Mouse (Mus musculus) liver, embryonic 15.5 days (tissue): ENCODE results near the gene Ccdc12. TPM values are rescaled to one million over a fixed set of nuclear protein-coding genes. Genes with fewer than 3 reads are reported as not detected.

Experiments used
- ATAC-seq: fragments of 200-750 bp; cut with Nextera tagmentation; 2 replicates; pipeline ENCODE4 v1.8.0; 2017; ENCODE audit warnings: moderate number of reproducible peaks, mild to moderate bottlenecking, moderate library complexity; ENCODE audit not compliant: insufficient read depth
- H3K27ac ChIP-seq: fragments of 300-500 bp; sonication (generic); replicated peaks from 2 replicates; pipeline ENCODE4 v1.5.1; 2015; ENCODE audit warnings: mild to moderate bottlenecking, inconsistent platforms
- H3K27me3 ChIP-seq: fragments of 300-500 bp; sonication (generic); 2 replicates; pipeline ENCODE4 v1.6.1; 2015; ENCODE audit warnings: mild to moderate bottlenecking, inconsistent platforms
- H3K36me3 ChIP-seq: fragments of 300-500 bp; sonication (generic); replicated peaks from 2 replicates; pipeline ENCODE4 v1.6.1; 2015; ENCODE audit warnings: moderate library complexity, mild to moderate bottlenecking, inconsistent platforms
- H3K4me1 ChIP-seq: fragments of 300-500 bp; sonication (generic); replicated peaks from 2 replicates; pipeline ENCODE4 v1.6.1; 2015; ENCODE audit warnings: inconsistent platforms
- H3K4me2 ChIP-seq: fragments of 300-500 bp; sonication (generic); 2 replicates; pipeline ENCODE4 v1.6.1; 2015; ENCODE audit warnings: moderate library complexity, mild to moderate bottlenecking, inconsistent platforms
- H3K4me3 ChIP-seq: fragments of 300-500 bp; sonication (generic); replicated peaks from 2 replicates; pipeline ENCODE4 v1.5.1; 2015; ENCODE audit warnings: mild to moderate bottlenecking, inconsistent platforms
- H3K9ac ChIP-seq: fragments of 300-500 bp; sonication (generic); 2 replicates; pipeline ENCODE4 v1.6.1; 2015; ENCODE audit warnings: moderate library complexity, mild to moderate bottlenecking, inconsistent platforms
- H3K9me3 ChIP-seq: fragments of 300-500 bp; sonication (generic); replicated peaks from 2 replicates; pipeline ENCODE4 v1.6.1; 2016; ENCODE audit warnings: inconsistent platforms
- WGBS: fragments of 180-500 bp; shearing (Covaris S2); methylation state at CpG from one replicate; pipeline ENCODE4 v1.1.7; 2015; ENCODE audit warnings: mixed read lengths; ENCODE audit not compliant: insufficient replicate concordance; 5-methylcytosine and 5-hydroxymethylcytosine counted together
- polyA plus RNA-seq: library from polyadenylated mRNA; unstranded; fragments of >200 nt; fragmentation: Nextera tagmentation; extraction: Ambion mirVana; gene quantifications from 2 replicates; pipeline ENCODE4 v1.2.1, GENCODE M21; 2015

Ccdc12 gene
- polyA plus RNA-seq, 1 experiment from 2014 or later = 60.9 TPM

GRCm38 (mm10) chr9:110711532-110711931, 55.2 kb downstream of the Ccdc12 start:
- Histone ChIP-seq H3K4me3 (no peak overlapping the region), H3K9me3 (no peaks in the 10 kb centered on the region), H3K4me1 (peaks cover 14% of the 10 kb centered on the region), H3K27me3 (no peaks in the 10 kb centered on the region), H3K4me2 (no peak overlapping the region), H3K27ac (no peak overlapping the region), H3K9ac (no peak overlapping the region), H3K36me3 (peaks cover 27% of the 10 kb centered on the region)
- no peak for ATAC-seq
- whole genome bisulfite sequencing = 61% methylated on average over 1 of the region's 1 CpGs

DNA sequence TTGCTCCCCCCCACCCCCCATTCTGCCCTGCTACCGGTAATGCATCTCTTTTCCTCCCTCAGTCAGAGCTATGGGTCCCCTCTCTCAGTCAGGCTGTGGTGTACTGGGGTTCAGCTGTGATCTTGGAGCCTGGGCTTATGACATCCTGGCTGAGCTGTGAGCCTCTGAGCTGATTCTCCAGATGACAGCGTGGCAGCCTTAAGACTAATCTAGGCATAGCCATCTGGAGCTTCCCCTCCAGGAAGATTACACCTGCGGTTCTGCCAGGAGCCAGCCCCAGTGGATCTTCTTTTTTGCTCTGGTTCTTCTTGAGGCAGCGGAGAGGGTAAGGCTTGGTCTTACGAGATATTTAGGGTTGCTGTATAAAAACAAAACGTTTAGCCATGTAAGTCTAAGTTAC, 55.7 kb downstream of the Ccdc12 start:
- peaks cover 27% of the 10 kb centered on the region for H3K36me3 ChIP-seq

DNA sequence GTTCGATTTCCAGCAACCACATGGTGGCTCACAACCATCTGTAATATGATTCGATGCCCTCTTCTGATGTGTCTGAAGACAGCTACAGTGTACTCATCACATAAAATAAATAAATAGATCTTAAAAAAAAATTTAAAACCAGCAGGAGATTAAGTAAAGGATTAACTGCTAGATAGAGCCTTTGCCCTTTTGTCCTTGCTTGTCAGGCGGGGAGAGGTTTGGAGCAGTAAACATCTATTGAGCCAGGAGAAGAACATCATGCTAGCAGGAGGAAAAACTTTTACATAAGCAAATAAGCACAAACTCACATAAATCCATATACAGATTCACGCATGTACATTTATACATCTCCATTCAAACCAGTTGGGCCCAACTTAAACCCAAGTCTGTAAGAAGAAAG, 56.2 kb downstream of the Ccdc12 start:
- peaks cover 27% of the 10 kb centered on the region for H3K36me3 ChIP-seq
- WGBS = 76% methylated on average over 4 of the region's 4 CpGs
- H3K9ac ChIP-seq = no peak overlapping the region
- no peak overlapping the region for H3K4me3 ChIP-seq
- H3K27me3 ChIP-seq = no peaks in the 10 kb centered on the region
- ATAC-seq = no peak
- peaks cover 11% of the 10 kb centered on the region for H3K4me1 ChIP-seq
- H3K27ac ChIP-seq = no peak overlapping the region
- no peaks in the 10 kb centered on the region for H3K9me3 ChIP-seq
- no peak overlapping the region for H3K4me2 ChIP-seq

More for the DNA sequence above, 55.7 kb downstream of the Ccdc12 start:
- Histone ChIP-seq H3K9me3 (no peaks in the 10 kb centered on the region), H3K27ac (no peak overlapping the region), H3K9ac (no peak overlapping the region), H3K27me3 (no peaks in the 10 kb centered on the region), H3K4me3 (no peak overlapping the region), H3K4me2 (no peak overlapping the region), H3K4me1 (peaks cover 13% of the 10 kb centered on the region)
- WGBS = 78% methylated on average over 6 of the region's 6 CpGs
- ATAC-seq = no peak

- Histone ChIP-seq H3K27ac (no peak overlapping the region), H3K9me3 (no peaks in the 10 kb centered on the region), H3K4me1 (peaks cover 11% of the 10 kb centered on the region), H3K4me3 (no peak overlapping the region), H3K36me3 (peaks cover 27% of the 10 kb centered on the region), H3K27me3 (no peaks in the 10 kb centered on the region), H3K9ac (no peak overlapping the region), H3K4me2 (no peak overlapping the region)
- 72% methylated on average over 1 of the region's 1 CpGs for WGBS
- ATAC-seq = no peak
Measured at GRCm38 (mm10) chr9:110713389-110713788, 57.1 kb downstream of the Ccdc12 start.

DNA sequence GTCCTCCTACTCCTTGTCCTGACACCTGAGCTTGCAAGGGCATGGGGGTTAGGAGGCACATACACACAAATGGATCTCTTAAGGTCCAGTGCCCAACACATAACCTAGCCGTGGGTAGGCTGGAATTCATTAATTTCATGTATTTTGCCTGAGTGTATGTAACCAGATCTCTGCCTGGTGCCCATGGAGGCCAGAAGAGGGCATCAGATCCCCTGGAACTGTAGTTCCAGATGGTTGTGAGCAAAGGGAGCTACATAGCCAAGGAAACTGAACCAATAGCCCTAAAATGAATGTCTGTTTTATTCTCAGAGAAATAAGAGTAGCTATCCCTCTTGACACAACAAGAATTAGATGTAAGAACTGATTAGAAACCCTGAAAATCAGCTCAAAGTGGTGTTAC, 59.1 kb downstream of the Ccdc12 start:
- Histone ChIP-seq H3K27ac (no peak overlapping the region), H3K4me1 (no peaks in the 10 kb centered on the region), H3K36me3 (peaks cover 27% of the 10 kb centered on the region), H3K27me3 (no peaks in the 10 kb centered on the region), H3K9me3 (no peaks in the 10 kb centered on the region), H3K9ac (no peak overlapping the region), H3K4me2 (no peak overlapping the region), H3K4me3 (no peak overlapping the region)
- 47% methylated on average over 1 of the region's 1 CpGs for WGBS
- no peak for ATAC-seq

GRCm38 (mm10) chr9:110716775-110717174, 60.5 kb downstream of the Ccdc12 start:
- no peaks in the 10 kb centered on the region for H3K4me1 ChIP-seq
- no peak overlapping the region for H3K4me2 ChIP-seq
- no peak overlapping the region for H3K4me3 ChIP-seq
- 0 out of 2 replicates have a peak, but pooled peaks have one; percentile 20 for ATAC-seq
- WGBS = 32% methylated on average over 4 of the region's 4 CpGs
- no peak overlapping the region for H3K27ac ChIP-seq
- peaks cover 19% of the 10 kb centered on the region for H3K36me3 ChIP-seq
- H3K9me3 ChIP-seq = no peaks in the 10 kb centered on the region
- H3K27me3 ChIP-seq = no peaks in the 10 kb centered on the region
- no peak overlapping the region for H3K9ac ChIP-seq

DNA sequence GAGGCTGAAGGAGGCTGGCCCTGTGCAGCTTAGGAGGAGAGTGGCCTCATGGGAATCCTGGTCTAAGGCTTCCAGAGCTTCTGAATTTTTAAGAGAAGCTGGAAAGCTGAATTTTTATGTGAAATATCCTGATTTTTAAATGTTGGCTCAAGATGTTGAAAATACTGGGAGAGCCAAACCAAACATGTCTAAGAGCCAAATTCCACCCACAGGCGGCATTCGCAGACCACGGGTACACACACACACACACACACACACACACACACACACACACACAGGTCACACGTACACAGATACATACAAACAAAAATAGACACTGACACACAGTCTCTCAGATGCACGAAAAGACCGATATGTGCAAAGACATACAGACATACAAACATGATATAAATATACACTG, 61.8 kb downstream of the Ccdc12 start:
- H3K9me3 ChIP-seq = no peaks in the 10 kb centered on the region
- no peaks in the 10 kb centered on the region for H3K27me3 ChIP-seq
- H3K4me2 ChIP-seq = no peak overlapping the region
- H3K4me1 ChIP-seq = no peaks in the 10 kb centered on the region
- H3K4me3 ChIP-seq = no peak overlapping the region
- H3K9ac ChIP-seq = no peak overlapping the region
- H3K36me3 ChIP-seq = peaks cover 10% of the 10 kb centered on the region; the same call in 1 of the 2 replicates
- ATAC-seq = no peak
- H3K27ac ChIP-seq = no peak overlapping the region
- WGBS = 74% methylated on average over 6 of the region's 6 CpGs

DNA sequence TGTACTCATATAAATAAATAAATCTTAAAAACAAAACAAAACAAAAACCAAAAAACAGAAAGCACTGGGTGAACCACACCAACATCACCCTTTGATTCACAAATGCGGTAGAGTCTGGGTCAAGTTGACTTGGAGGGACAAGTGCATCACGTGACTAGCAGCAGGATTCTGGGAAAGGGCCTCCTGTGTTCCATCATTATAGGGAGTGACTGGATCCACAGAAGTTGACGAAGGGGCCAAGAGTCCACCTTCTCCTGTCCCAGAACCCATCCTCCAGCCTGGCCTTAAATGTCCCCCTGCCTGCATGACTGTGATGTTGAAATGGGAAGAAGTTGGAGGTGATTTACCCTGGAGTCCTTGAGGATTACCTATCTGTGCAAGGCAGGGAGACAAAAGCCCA, 62.5 kb downstream of the Ccdc12 start:
- 70% methylated on average over 3 of the region's 3 CpGs for WGBS
- Histone ChIP-seq H3K36me3 (peaks cover 7% of the 10 kb centered on the region; the same call in 1 of the 2 replicates), H3K9ac (no peak overlapping the region), H3K4me3 (no peak overlapping the region), H3K4me1 (no peaks in the 10 kb centered on the region), H3K4me2 (no peak overlapping the region), H3K27ac (no peak overlapping the region), H3K9me3 (no peaks in the 10 kb centered on the region), H3K27me3 (no peaks in the 10 kb centered on the region)
- ATAC-seq = no peak

- ATAC-seq = no peak
- Histone ChIP-seq H3K4me2 (no peak overlapping the region), H3K9ac (no peak overlapping the region), H3K27me3 (peaks cover 6% of the 10 kb centered on the region), H3K27ac (no peak overlapping the region), H3K4me1 (no peaks in the 10 kb centered on the region), H3K36me3 (no peaks in the 10 kb centered on the region), H3K4me3 (no peak overlapping the region), H3K9me3 (no peaks in the 10 kb centered on the region)
- WGBS = 54% methylated on average over 5 of the region's 5 CpGs
Measured at GRCm38 (mm10) chr9:110719977-110720376, 63.7 kb downstream of the Ccdc12 start.

- Histone ChIP-seq H3K27ac (no peak overlapping the region), H3K36me3 (no peaks in the 10 kb centered on the region), H3K4me2 (no peak overlapping the region), H3K4me1 (no peaks in the 10 kb centered on the region), H3K4me3 (no peak overlapping the region), H3K9ac (no peak overlapping the region), H3K27me3 (peaks cover 26% of the 10 kb centered on the region), H3K9me3 (no peaks in the 10 kb centered on the region)
- WGBS = 71% methylated on average over 10 of the region's 10 CpGs
- ATAC-seq = no peak
Measured at GRCm38 (mm10) chr9:110722060-110722459, 65.8 kb downstream of the Ccdc12 start.

GRCm38 (mm10) chr9:110725721-110726135, 69.4 kb downstream of the Ccdc12 start:
- Histone ChIP-seq H3K27ac (no peak overlapping the region), H3K4me1 (no peaks in the 10 kb centered on the region), H3K27me3 (peaks cover 60% of the 10 kb centered on the region), H3K4me2 (no peak overlapping the region), H3K4me3 (no peak overlapping the region), H3K9me3 (no peaks in the 10 kb centered on the region), H3K36me3 (no peaks in the 10 kb centered on the region), H3K9ac (no peak overlapping the region)
- WGBS = 29% methylated on average over 9 of the region's 9 CpGs
- no peak for ATAC-seq

DNA sequence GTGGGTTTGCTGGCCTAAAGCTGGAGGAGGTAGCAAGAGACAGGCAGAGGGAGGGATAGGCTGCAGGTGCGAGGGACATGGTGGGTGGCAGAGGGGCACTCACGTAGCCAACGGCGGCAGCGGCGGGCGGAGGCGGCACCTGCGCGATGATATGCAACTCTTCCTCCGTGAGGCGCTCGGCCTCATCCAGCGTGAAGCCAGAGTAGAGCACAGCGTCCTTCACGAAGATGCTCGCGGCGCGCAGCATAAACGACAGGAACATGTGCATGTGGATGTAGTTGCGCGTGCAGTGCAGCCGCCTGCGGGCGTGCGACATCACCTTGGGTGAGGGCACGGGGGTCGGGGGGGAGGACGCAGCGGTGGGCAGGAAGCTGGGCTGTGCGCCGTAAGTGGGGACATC, 70.6 kb downstream of the Ccdc12 start:
- Histone ChIP-seq H3K36me3 (no peaks in the 10 kb centered on the region), H3K4me3 (no peak overlapping the region), H3K9me3 (no peaks in the 10 kb centered on the region), H3K27ac (no peak overlapping the region), H3K4me1 (peaks cover under 1% of the 10 kb centered on the region), H3K4me2 (no peak overlapping the region), H3K27me3 (peaks cover 72% of the 10 kb centered on the region), H3K9ac (no peak overlapping the region)
- 16% methylated on average over 33 of the region's 33 CpGs for WGBS
- no peak for ATAC-seq
